Mouse (Mus musculus): ENCODE results near the gene Tmem131. TPM values are rescaled to one million over a fixed set of nuclear protein-coding genes. Genes with fewer than 3 reads are reported as not detected.

Gene Tmem131
- total and polyA plus RNA-seq, 3 experiments: 13.0 to 30.0 (median 28.1) TPM

GRCm38 (mm10) chr1:36940381-36940762, 3.1 kb downstream of the Tmem131 start:
- DNase-seq: no peak
- peaks cover 2% of the 10 kb centered on the region; the same call in 1 of the 2 replicates for H3K79me2 ChIP-seq (replicated peaks; ENCODE audit: control insufficient read depth, insufficient read depth, low read length)
- H3K27ac ChIP-seq: peak overlapping the region; percentile 99
- H3K9ac ChIP-seq (ENCODE audit: low read depth, low read length): peak overlapping the region; percentile 79
- H3K27me3 ChIP-seq (ENCODE audit: control insufficient read depth, insufficient read depth, low read length): no peaks in the 10 kb centered on the region
- intact Hi-C loops (cut with DNase I): loop anchor here (5.0 kb wide), 1 partner anchor 597 kb away; no protein-coding TSS in a partner anchor
- peak overlapping the region; percentile 99 for H3K4me3 ChIP-seq
- no peak for TF ChIP-seq CTCF (IDR thresholded peaks at IDR 0.05)
- no peak for TF ChIP-seq EP300 (IDR thresholded peaks at IDR 0.05; ENCODE audit: insufficient read depth, low read depth, low read length)
- no peak for TF ChIP-seq POLR2A (IDR thresholded peaks at IDR 0.05; ENCODE audit: insufficient read depth, low read depth, low read length)
- peaks cover 11% of the 10 kb centered on the region for H3K36me3 ChIP-seq (ENCODE audit: control insufficient read depth, insufficient read depth, low read length)
- H3K4me1 ChIP-seq (ENCODE audit: control insufficient read depth, insufficient read depth, low read length): peaks cover 2% of the 10 kb centered on the region; the same call in 1 of the 2 replicates
- 40% methylated on average over 3 of the region's 3 CpGs for WGBS

GRCm38 (mm10) chr1:36939506-36940380, 3.7 kb downstream of the Tmem131 start:
- Histone ChIP-seq H3K36me3 (ENCODE audit: control insufficient read depth, insufficient read depth, low read length) (peaks cover 15% of the 10 kb centered on the region), H3K4me3 (peak overlapping the region; percentile 99), H3K27me3 (ENCODE audit: control insufficient read depth, insufficient read depth, low read length) (no peaks in the 10 kb centered on the region), H3K4me1 (ENCODE audit: control insufficient read depth, insufficient read depth, low read length) (peaks cover 3% of the 10 kb centered on the region), H3K79me2 (replicated peaks; ENCODE audit: control insufficient read depth, insufficient read depth, low read length) (peaks cover 2% of the 10 kb centered on the region), H3K9ac (ENCODE audit: low read depth, low read length) (peak overlapping the region; percentile 98), H3K27ac (peak overlapping the region; percentile 99)
- under 1% methylated on average over 79 of the region's 79 CpGs for WGBS
- peak; percentile 93 to 95 for DNase-seq
- TF ChIP-seq EP300 (IDR thresholded peaks at IDR 0.05; ENCODE audit: insufficient read depth, low read depth, low read length): no peak
- peak; percentile 20 for TF ChIP-seq CTCF (IDR thresholded peaks at IDR 0.05)
- TF ChIP-seq POLR2A (IDR thresholded peaks at IDR 0.05; ENCODE audit: insufficient read depth, low read depth, low read length): peak; percentile 95
- intact Hi-C loops (cut with DNase I): loop anchor here (2.0 to 5.0 kb wide), 6 partner anchors 19 to 598 kb away; no protein-coding TSS in a partner anchor

- Histone ChIP-seq H3K79me2 (replicated peaks; ENCODE audit: control insufficient read depth, insufficient read depth, low read length) (peaks cover 2% of the 10 kb centered on the region), H3K27me3 (ENCODE audit: control insufficient read depth, insufficient read depth, low read length) (no peaks in the 10 kb centered on the region), H3K27ac (peak overlapping the region; percentile 99), H3K4me1 (ENCODE audit: control insufficient read depth, insufficient read depth, low read length) (peaks cover 6% of the 10 kb centered on the region), H3K9ac (ENCODE audit: low read depth, low read length) (peak overlapping the region; percentile 98), H3K36me3 (ENCODE audit: control insufficient read depth, insufficient read depth, low read length) (peaks cover 15% of the 10 kb centered on the region), H3K4me3 (peak overlapping the region; percentile 99)
- intact Hi-C loops (cut with DNase I): loop anchor here (2.0 to 5.0 kb wide), 5 partner anchors 18 to 117 kb away; no protein-coding TSS in a partner anchor
- WGBS: under 1% methylated on average over 58 of the region's 59 CpGs
- DNase-seq: peak; percentile 54 to 68
- no peak for TF ChIP-seq CTCF (IDR thresholded peaks at IDR 0.05)
- no peak for TF ChIP-seq POLR2A (IDR thresholded peaks at IDR 0.05; ENCODE audit: insufficient read depth, low read depth, low read length)
- TF ChIP-seq EP300 (IDR thresholded peaks at IDR 0.05; ENCODE audit: insufficient read depth, low read depth, low read length): no peak
These were observed 4.6 kb downstream of the Tmem131 start for GRCm38 (mm10) chr1:36938801-36939286.

GRCm38 (mm10) chr1:36938348-36938747, 5.1 kb downstream of the Tmem131 start:
- Histone ChIP-seq H3K27ac (peak overlapping the region; percentile 99), H3K9ac (ENCODE audit: low read depth, low read length) (peak overlapping the region; percentile 98; the same call in 1 of the 2 replicates), H3K36me3 (ENCODE audit: control insufficient read depth, insufficient read depth, low read length) (peaks cover 15% of the 10 kb centered on the region), H3K4me1 (ENCODE audit: control insufficient read depth, insufficient read depth, low read length) (peaks cover 7% of the 10 kb centered on the region), H3K27me3 (ENCODE audit: control insufficient read depth, insufficient read depth, low read length) (no peaks in the 10 kb centered on the region), H3K4me3 (peak overlapping the region; percentile 99), H3K79me2 (replicated peaks; ENCODE audit: control insufficient read depth, insufficient read depth, low read length) (peaks cover 2% of the 10 kb centered on the region)
- DNase-seq: no peak
- WGBS: 3% methylated on average over 9 of the region's 9 CpGs
- no peak for TF ChIP-seq POLR2A (IDR thresholded peaks at IDR 0.05; ENCODE audit: insufficient read depth, low read depth, low read length)
- TF ChIP-seq EP300 (IDR thresholded peaks at IDR 0.05; ENCODE audit: insufficient read depth, low read depth, low read length): no peak
- no peak for TF ChIP-seq CTCF (IDR thresholded peaks at IDR 0.05)
- intact Hi-C loops (cut with DNase I): loop anchor here (2.0 to 5.0 kb wide), 5 partner anchors 18 to 116 kb away; no protein-coding TSS in a partner anchor

- Histone ChIP-seq H3K4me3 (peak overlapping the region; percentile 99), H3K79me2 (replicated peaks; ENCODE audit: control insufficient read depth, insufficient read depth, low read length) (peaks cover 2% of the 10 kb centered on the region), H3K27ac (peak overlapping the region; percentile 99; the same call in 1 of the 2 replicates), H3K36me3 (ENCODE audit: control insufficient read depth, insufficient read depth, low read length) (peaks cover 15% of the 10 kb centered on the region), H3K9ac (ENCODE audit: low read depth, low read length) (no peak overlapping the region), H3K27me3 (ENCODE audit: control insufficient read depth, insufficient read depth, low read length) (no peaks in the 10 kb centered on the region), H3K4me1 (ENCODE audit: control insufficient read depth, insufficient read depth, low read length) (peaks cover 7% of the 10 kb centered on the region)
- intact Hi-C loops (cut with DNase I): loop anchor here (2.0 to 5.0 kb wide), 5 partner anchors 17 to 115 kb away; no protein-coding TSS in a partner anchor
- 39% methylated on average over 3 of the region's 3 CpGs for WGBS
- TF ChIP-seq EP300 (IDR thresholded peaks at IDR 0.05; ENCODE audit: insufficient read depth, low read depth, low read length): no peak
- TF ChIP-seq POLR2A (IDR thresholded peaks at IDR 0.05; ENCODE audit: insufficient read depth, low read depth, low read length): no peak
- TF ChIP-seq CTCF (IDR thresholded peaks at IDR 0.05): 0 out of 2 replicates have a peak, but pooled peaks have one; percentile 6
- DNase-seq: no peak
These were observed 5.8 kb downstream of the Tmem131 start for GRCm38 (mm10) chr1:36937648-36938047.
